Mouse (Mus musculus) liver, embryonic 16.5 days (tissue): ENCODE results near the gene Srd5a2. TPM values are rescaled to one million over a fixed set of nuclear protein-coding genes. Genes with fewer than 3 reads are reported as not detected.

Source experiments
- ATAC-seq: fragments of 200-750 bp; cut with Nextera tagmentation; 2 replicates; pipeline ENCODE4 v1.8.0; 2017; ENCODE audit warnings: low read depth, mild to moderate bottlenecking, moderate number of reproducible peaks, moderate library complexity
- H3K27ac ChIP-seq: fragments of 300-500 bp; sonication (generic); 2 replicates; pipeline ENCODE4 v1.5.1; 2014; ENCODE audit warnings: mild to moderate bottlenecking, low read length
- H3K27me3 ChIP-seq: fragments of 300-500 bp; sonication (generic); 2 replicates; pipeline ENCODE4 v1.6.1; 2014; ENCODE audit warnings: low read depth, low read length, mixed read lengths; ENCODE audit not compliant: control insufficient read depth, insufficient read depth
- H3K36me3 ChIP-seq: fragments of 300-500 bp; sonication (generic); 2 replicates; pipeline ENCODE4 v1.6.1; 2014; ENCODE audit warnings: mild to moderate bottlenecking; ENCODE audit not compliant: control insufficient read depth, insufficient read depth
- H3K4me1 ChIP-seq: fragments of 300-500 bp; sonication (generic); 2 replicates; pipeline ENCODE4 v1.6.1; 2014; ENCODE audit warnings: low read depth, low read length, mixed read lengths; ENCODE audit not compliant: control insufficient read depth
- H3K4me2 ChIP-seq: fragments of 300-500 bp; sonication (generic); 2 replicates; pipeline ENCODE4 v1.6.1; 2014; ENCODE audit warnings: low read depth, low read length, mixed read lengths
- H3K4me3 ChIP-seq: fragments of 300-500 bp; sonication (generic); 2 replicates; pipeline ENCODE4 v1.5.1; 2014; ENCODE audit warnings: low read depth, mild to moderate bottlenecking, low read length
- H3K9ac ChIP-seq: fragments of 300-500 bp; sonication (generic); 2 replicates; pipeline ENCODE4 v1.6.1; 2014; ENCODE audit warnings: low read depth, low read length
- H3K9me3 ChIP-seq: fragments of 300-500 bp; sonication (generic); replicated peaks from 2 replicates; pipeline ENCODE4 v1.6.1; 2016; ENCODE audit warnings: low read length; ENCODE audit not compliant: control insufficient read depth
- WGBS: fragments of 180-500 bp; shearing (Covaris S2); extraction: QIAGEN DNeasy Blood & Tissue Kit; methylation state at CpG from one replicate; pipeline ENCODE4 v1.1.7; 2014; ENCODE audit not compliant: insufficient replicate concordance; 5-methylcytosine and 5-hydroxymethylcytosine counted together
- polyA plus RNA-seq: library from polyadenylated mRNA; unstranded; fragments of >200 nt; fragmentation: Nextera tagmentation; extraction: Ambion mirVana; gene quantifications from 2 replicates; pipeline ENCODE4 v1.2.1, GENCODE M21; 2015

The Srd5a2 gene
- polyA plus RNA-seq, 1 experiment from 2014 or later: 0.05 TPM

DNA sequence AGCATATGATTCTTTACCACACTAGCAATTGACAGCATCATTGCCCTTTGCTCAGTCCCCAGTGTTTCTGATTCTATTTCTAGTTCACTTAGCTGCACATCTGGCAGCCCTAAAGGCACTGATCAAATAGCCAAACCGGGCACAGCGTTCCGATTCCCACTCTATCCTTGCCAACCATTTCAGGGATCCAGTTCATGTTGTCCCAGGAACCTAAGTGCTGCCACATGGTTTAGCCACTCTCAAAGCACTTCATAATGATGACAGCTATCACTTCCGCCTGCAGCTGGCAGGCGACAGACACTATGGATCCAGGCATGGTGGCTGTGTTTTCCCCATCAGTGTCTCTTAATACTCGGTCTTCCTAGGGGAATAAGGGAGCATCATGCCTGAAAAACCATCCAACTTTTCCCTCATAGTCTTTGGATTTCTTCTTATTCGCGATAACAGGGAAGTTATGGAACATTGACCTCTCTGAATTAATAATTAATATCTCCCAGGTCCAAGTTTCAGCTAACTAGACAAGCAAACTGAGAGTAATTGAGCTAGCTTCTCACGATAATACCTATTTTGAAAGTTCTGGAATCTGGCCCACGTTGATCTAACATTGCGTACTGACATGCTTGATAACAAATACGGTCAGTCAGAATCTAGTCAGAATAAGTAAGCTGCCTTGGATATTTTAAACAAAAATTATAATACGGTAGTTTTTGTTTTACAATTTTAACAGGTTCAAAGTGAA, 51.6 kb downstream of the Srd5a2 start:
- Histone ChIP-seq H3K9me3 (no peaks in the 10 kb centered on the region), H3K27me3 (no peaks in the 10 kb centered on the region), H3K27ac (no peak overlapping the region), H3K36me3 (no peaks in the 10 kb centered on the region), H3K9ac (no peak overlapping the region), H3K4me1 (no peaks in the 10 kb centered on the region), H3K4me3 (no peak overlapping the region), H3K4me2 (no peak overlapping the region)
- WGBS: 68% methylated on average over 13 of the region's 13 CpGs
- no peak for ATAC-seq

DNA sequence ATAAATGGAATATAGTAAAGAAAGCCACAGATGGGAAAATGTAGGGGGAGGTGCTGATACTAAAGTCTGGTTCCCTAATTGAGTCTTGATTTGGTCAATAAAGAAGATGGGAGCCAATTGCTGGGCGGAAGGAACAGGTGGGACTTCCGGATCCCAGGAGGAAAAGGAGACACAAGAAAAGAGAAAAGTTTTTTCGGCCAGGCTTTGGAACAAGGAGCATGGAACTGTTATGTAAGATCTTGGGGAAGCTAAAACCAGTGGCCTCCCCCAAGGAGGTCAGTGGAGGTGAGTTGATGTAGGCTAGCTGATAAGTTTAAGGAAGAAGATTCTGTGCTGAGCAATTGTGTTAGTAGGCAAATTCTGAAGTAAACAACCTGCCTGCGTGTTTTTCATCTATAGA, 56.5 kb downstream of the Srd5a2 start:
- ATAC-seq: no peak
- Histone ChIP-seq H3K9me3 (no peaks in the 10 kb centered on the region), H3K4me3 (no peak overlapping the region), H3K36me3 (no peaks in the 10 kb centered on the region), H3K27me3 (no peaks in the 10 kb centered on the region), H3K9ac (no peak overlapping the region), H3K27ac (no peak overlapping the region), H3K4me1 (no peaks in the 10 kb centered on the region), H3K4me2 (no peak overlapping the region)
- WGBS: 66% methylated on average over 4 of the region's 4 CpGs

DNA sequence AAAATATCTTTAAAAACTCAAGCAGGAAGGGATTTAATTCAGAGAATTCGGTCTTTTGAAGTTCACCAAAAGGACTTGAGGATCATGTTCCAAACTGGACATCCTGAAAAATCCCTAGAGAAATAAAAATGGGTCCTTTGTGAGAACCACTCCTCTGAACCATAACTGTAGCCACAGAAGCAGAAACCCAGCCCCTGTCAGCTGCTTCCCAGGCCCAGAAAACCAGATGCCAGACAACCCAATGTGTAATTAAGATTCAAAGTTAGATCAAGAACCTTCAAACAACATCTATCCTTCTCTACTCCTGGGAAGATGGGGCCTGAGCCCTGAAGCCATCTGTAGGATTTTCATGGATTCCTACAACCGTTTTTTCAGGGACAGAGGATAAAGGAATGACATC, 61.1 kb downstream of the Srd5a2 start:
- no peaks in the 10 kb centered on the region for H3K27me3 ChIP-seq
- H3K4me1 ChIP-seq: no peaks in the 10 kb centered on the region
- ATAC-seq: no peak
- H3K27ac ChIP-seq: no peak overlapping the region
- no peaks in the 10 kb centered on the region for H3K36me3 ChIP-seq
- no peak overlapping the region for H3K4me2 ChIP-seq
- no peak overlapping the region for H3K9ac ChIP-seq
- WGBS: 45% methylated on average over 2 of the region's 2 CpGs
- no peaks in the 10 kb centered on the region for H3K9me3 ChIP-seq
- no peak overlapping the region for H3K4me3 ChIP-seq

DNA sequence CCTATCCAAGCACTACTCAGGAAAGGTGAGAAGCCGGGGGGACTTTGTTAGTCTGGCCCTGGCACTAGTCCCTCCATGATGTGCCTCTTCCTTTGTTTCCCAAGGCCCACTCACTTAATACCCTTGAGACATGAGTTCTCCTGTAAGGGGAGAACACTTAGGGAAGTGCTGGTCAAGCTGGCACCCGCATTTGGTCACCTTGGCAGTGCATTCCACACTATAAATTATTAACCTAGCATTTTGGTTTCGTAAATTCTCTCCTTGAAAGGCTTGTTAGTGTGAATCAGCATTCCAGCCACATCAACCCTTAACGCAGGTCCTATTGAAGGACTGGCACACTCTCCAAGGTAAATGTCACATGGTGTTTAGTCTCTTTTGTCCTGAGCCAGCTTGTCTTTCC, 61.8 kb downstream of the Srd5a2 start:
- H3K4me2 ChIP-seq: no peak overlapping the region

DNA sequence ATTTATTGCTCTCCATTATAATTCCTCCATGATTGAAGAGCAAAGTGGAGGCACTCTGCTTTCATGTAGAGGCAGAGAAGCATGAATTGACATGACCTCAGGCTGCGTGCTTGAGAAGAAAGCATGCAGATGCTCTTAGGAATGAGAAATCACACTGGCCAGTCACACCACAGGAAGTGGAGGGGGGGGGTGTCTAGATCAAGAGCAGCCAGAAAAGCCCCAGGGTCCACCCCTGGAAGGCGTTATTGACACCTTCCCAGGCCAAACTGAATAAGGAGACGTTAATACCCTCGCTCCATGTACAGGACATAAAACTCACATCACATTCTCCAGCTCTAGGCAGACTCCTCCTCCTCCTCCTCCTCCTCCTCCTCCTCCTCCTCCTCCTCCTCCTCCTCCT, 63.2 kb downstream of the Srd5a2 start:
- H3K9me3 ChIP-seq: no peaks in the 10 kb centered on the region
- H3K9ac ChIP-seq: no peak overlapping the region
- no peak for ATAC-seq
- H3K36me3 ChIP-seq: no peaks in the 10 kb centered on the region
- H3K4me2 ChIP-seq: no peak overlapping the region
- no peak overlapping the region for H3K4me3 ChIP-seq
- H3K27ac ChIP-seq: no peak overlapping the region
- WGBS: 15% methylated on average over 4 of the region's 4 CpGs
- no peaks in the 10 kb centered on the region for H3K27me3 ChIP-seq
- H3K4me1 ChIP-seq: no peaks in the 10 kb centered on the region

More for the DNA sequence above, 61.8 kb downstream of the Srd5a2 start:
- Histone ChIP-seq H3K4me1 (no peaks in the 10 kb centered on the region), H3K9ac (no peak overlapping the region), H3K4me3 (no peak overlapping the region), H3K9me3 (no peaks in the 10 kb centered on the region), H3K27ac (no peak overlapping the region), H3K27me3 (no peaks in the 10 kb centered on the region), H3K36me3 (no peaks in the 10 kb centered on the region)
- no peak for ATAC-seq
- WGBS: 49% methylated on average over 4 of the region's 4 CpGs

DNA sequence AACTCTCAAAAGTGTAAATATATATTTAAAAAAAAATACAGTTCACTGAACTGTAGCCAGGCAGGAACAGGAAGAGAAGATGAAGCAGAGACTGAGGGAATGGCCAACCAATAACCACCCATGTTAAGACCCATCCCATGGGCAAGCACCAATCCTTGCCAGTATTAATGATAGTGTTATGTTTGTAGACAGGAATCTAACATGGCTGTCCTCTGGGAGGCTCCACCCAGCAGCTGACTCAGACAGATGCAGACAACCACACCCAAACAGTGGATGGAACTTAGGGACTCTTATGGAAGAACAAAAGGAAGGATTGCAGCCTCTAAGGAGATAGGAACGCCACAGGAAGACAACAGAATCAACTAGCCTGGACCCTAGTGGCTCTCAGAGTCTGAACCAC, 64.8 kb downstream of the Srd5a2 start:
- no peaks in the 10 kb centered on the region for H3K36me3 ChIP-seq
- no peaks in the 10 kb centered on the region for H3K27me3 ChIP-seq
- no peak for ATAC-seq
- no peak overlapping the region for H3K27ac ChIP-seq
- no peak overlapping the region for H3K4me2 ChIP-seq
- no peaks in the 10 kb centered on the region for H3K9me3 ChIP-seq
- no peak overlapping the region for H3K4me3 ChIP-seq
- H3K4me1 ChIP-seq: no peaks in the 10 kb centered on the region
- H3K9ac ChIP-seq: no peak overlapping the region
- WGBS: 42% methylated on average over 1 of the region's 1 CpGs

DNA sequence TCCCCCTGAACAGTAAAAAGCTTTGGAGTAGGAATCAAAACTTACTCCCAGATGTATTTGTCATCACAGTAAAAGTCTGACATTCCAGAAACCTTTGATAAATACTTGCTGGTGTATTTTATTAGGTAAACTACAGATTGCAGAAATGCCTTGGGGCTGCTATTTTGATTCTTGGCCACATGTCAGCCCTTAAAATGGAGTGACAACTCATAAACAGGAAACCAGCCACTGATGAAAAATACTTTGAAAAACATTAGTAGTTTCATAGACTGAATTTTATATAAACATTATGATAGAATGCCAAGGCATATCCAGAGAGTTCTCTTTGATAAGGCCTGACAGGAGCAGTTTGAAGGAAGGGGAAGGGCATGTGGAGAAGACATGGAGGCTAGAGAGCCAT, 71.7 kb downstream of the Srd5a2 start:
- Histone ChIP-seq H3K27me3 (no peaks in the 10 kb centered on the region), H3K36me3 (no peaks in the 10 kb centered on the region), H3K4me3 (no peak overlapping the region), H3K27ac (no peak overlapping the region), H3K9me3 (no peaks in the 10 kb centered on the region), H3K4me1 (no peaks in the 10 kb centered on the region), H3K4me2 (no peak overlapping the region), H3K9ac (no peak overlapping the region)
- ATAC-seq: no peak

DNA sequence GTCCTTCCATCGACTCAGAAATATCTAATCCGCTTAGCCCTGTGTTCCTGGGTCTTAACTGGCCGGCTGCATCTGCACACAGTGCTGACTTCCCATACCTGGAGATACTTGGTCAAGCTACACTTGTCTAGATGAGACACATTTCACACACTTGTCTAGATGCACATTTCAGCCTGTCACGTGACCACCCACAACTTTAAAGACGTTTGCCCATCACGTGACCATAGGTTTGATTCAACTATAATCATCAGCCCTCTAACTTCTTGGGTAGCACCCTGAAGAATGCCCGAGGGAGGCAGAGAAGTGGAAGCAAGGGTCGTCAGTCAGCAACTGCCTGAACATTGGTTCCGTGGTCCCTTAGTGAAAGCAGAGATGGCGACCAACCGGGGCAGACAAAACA, 75.1 kb downstream of the Srd5a2 start:
- ATAC-seq: no peak
- no peaks in the 10 kb centered on the region for H3K36me3 ChIP-seq
- no peak overlapping the region for H3K4me2 ChIP-seq
- H3K27me3 ChIP-seq: no peaks in the 10 kb centered on the region
- H3K27ac ChIP-seq: no peak overlapping the region
- no peaks in the 10 kb centered on the region for H3K9me3 ChIP-seq
- H3K9ac ChIP-seq: no peak overlapping the region
- no peaks in the 10 kb centered on the region for H3K4me1 ChIP-seq
- 70% methylated on average over 11 of the region's 11 CpGs for WGBS
- no peak overlapping the region for H3K4me3 ChIP-seq

DNA sequence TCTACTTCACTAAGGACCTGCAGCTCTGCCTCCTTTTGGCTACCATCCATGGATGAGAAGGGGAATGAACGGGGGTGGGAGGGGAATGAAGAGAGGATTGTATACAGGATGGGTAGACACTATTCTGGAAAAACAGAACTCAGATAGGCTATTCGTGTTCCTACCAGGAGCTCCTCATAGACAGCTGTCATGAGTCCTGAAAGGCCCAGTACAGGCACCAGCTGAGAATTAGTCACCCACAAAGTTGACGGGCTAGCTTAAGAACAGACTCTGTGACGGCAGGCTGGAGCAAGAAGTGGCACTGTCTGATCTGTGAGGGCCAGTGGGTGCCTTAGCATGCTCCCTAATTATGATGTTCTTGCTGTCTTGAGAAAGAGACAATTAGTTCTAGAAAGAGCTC, 76.4 kb downstream of the Srd5a2 start:
- 57% methylated on average over 4 of the region's 4 CpGs for WGBS
- Histone ChIP-seq H3K27me3 (no peaks in the 10 kb centered on the region), H3K36me3 (no peaks in the 10 kb centered on the region), H3K9ac (no peak overlapping the region), H3K4me3 (no peak overlapping the region), H3K4me1 (no peaks in the 10 kb centered on the region), H3K27ac (no peak overlapping the region), H3K4me2 (no peak overlapping the region), H3K9me3 (no peaks in the 10 kb centered on the region)
- no peak for ATAC-seq
